Mouse (Mus musculus): Measurements from ENCODE around the gene Trabd. TPM values are rescaled to one million over a fixed set of nuclear protein-coding genes. Genes with fewer than 3 reads are reported as not detected.

Gene Trabd
- polyA plus RNA-seq, 1 experiment from 2014 or later: 49.3 TPM

DNA sequence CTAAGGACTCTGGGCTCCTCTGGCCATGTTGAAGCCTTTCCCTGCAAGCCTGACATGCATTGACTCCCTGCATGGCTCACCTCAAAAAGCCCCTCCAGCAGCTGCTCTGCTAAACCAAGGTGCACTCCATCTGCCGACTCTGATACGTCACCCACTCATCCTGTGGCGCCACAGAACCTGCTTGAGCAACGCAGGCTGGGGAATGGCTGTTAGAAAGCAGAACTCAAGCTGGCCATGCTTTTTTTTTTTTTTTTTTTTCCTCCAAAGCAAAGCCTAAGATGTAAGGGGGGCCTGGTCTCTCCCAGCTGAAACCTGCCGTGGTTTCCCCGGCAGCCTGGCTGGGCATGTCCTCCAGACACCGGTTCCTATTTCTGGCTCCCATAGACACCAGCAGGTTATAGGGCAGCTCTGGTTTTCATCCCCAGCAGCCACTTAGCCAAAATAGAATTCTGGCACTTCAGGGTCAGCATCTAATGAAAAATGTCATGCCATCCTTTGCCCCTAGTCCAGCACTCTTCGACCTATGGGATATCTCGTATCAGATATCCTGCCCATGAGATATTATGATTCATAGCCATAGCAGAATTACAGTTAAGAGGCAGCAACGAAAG is 826 bp upstream of the Trabd start:
- Histone ChIP-seq H3K9me3 (ENCODE audit: control insufficient read depth, low read length) (no peaks in the 10 kb centered on the region), H3K4me1 (ENCODE audit: control insufficient read depth, insufficient read depth, low read length) (peaks cover 20% of the 10 kb centered on the region), H3K9ac (ENCODE audit: low read depth, low read length) (no peak overlapping the region), H3K27me3 (ENCODE audit: control insufficient read depth, insufficient read depth, low read length) (0 out of 2 replicates have a peak, but pooled peaks cover 3% of the 10 kb centered on the region), H3K27ac (ENCODE audit: low read depth, low read length) (no peak overlapping the region), H3K4me2 (replicated peaks; ENCODE audit: low read depth, low read length) (no peak overlapping the region), H3K36me3 (ENCODE audit: control insufficient read depth, insufficient read depth, low read length) (no peaks in the 10 kb centered on the region), H3K4me3 (ENCODE audit: low read length) (no peak overlapping the region)
- 85% methylated on average over 10 of the region's 10 CpGs for WGBS
- ATAC-seq (ENCODE audit: low FRiP score, low TSS enrichment): no peak

- Histone ChIP-seq H3K4me2 (replicated peaks; ENCODE audit: low read depth, low read length) (peak overlapping the region; percentile 89), H3K9me3 (ENCODE audit: control insufficient read depth, low read length) (no peaks in the 10 kb centered on the region), H3K36me3 (ENCODE audit: control insufficient read depth, insufficient read depth, low read length) (peaks cover 4% of the 10 kb centered on the region; the same call in 1 of the 2 replicates), H3K27me3 (ENCODE audit: control insufficient read depth, insufficient read depth, low read length) (0 out of 2 replicates have a peak, but pooled peaks cover 3% of the 10 kb centered on the region), H3K4me3 (ENCODE audit: low read length) (peak overlapping the region; percentile 67), H3K9ac (ENCODE audit: low read depth, low read length) (peak overlapping the region; percentile 86), H3K4me1 (ENCODE audit: control insufficient read depth, insufficient read depth, low read length) (peaks cover 20% of the 10 kb centered on the region), H3K27ac (ENCODE audit: low read depth, low read length) (peak overlapping the region; percentile 80)
- under 1% methylated on average over 26 of the region's 59 CpGs for WGBS
- ATAC-seq (ENCODE audit: low FRiP score, low TSS enrichment): peak; percentile 94
These were observed 689 bp downstream of the Trabd start for GRCm38 (mm10) chr15:89075478-89076147.

- H3K27ac ChIP-seq (ENCODE audit: low read depth, low read length): peak overlapping the region; percentile 80
- H3K36me3 ChIP-seq (ENCODE audit: control insufficient read depth, insufficient read depth, low read length): peaks cover 4% of the 10 kb centered on the region; the same call in 1 of the 2 replicates
- peaks cover 20% of the 10 kb centered on the region for H3K4me1 ChIP-seq (ENCODE audit: control insufficient read depth, insufficient read depth, low read length)
- ATAC-seq (ENCODE audit: low FRiP score, low TSS enrichment): peak; percentile 67
- peak overlapping the region; percentile 67 for H3K4me3 ChIP-seq (ENCODE audit: low read length)
- 2% methylated on average over 15 of the region's 39 CpGs for WGBS
- H3K27me3 ChIP-seq (ENCODE audit: control insufficient read depth, insufficient read depth, low read length): 0 out of 2 replicates have a peak, but pooled peaks cover 3% of the 10 kb centered on the region
- H3K9me3 ChIP-seq (ENCODE audit: control insufficient read depth, low read length): no peaks in the 10 kb centered on the region
- peak overlapping the region; percentile 89 for H3K4me2 ChIP-seq (replicated peaks; ENCODE audit: low read depth, low read length)
- H3K9ac ChIP-seq (ENCODE audit: low read depth, low read length): peak overlapping the region; percentile 86
These were observed 1.3 kb downstream of the Trabd start for GRCm38 (mm10) chr15:89076156-89076731.

DNA sequence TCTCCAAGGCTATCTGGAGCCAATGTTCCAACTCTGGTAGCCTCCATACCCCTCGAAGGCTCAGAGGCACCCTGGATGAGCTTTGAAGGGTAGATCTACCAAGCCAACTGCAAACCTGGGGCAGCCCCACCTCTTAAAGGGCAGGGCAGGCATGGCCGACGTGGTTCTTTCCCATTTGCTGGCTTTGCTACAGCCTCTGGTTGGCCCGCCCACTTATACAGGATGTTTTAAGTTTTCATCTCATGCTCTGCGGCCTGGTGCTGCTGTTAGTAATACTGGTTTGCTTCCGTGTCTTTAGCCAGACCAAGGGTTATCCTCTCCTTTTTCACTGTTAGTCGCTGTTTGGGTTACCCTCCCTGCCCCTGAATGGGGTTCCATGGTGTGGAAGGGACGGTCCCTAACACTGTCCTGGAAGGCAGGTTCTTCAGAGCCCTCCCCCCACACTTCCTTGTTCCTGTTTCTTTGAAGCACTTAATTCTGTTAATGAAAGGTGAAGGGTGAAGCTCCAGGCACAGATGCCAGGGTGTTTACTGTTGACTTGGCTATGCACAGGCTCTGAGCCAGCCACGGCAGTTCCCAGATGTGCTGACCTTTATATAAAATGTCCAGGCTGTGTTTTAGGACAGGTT is 3.4 kb downstream of the Trabd start:
- Histone ChIP-seq H3K9me3 (ENCODE audit: control insufficient read depth, low read length) (no peaks in the 10 kb centered on the region), H3K4me3 (ENCODE audit: low read length) (no peak overlapping the region)

GRCm38 (mm10) chr15:89083906-89084305 is 9.0 kb downstream of the Trabd start:
- 83% methylated on average over 1 of the region's 1 CpGs for WGBS
- Histone ChIP-seq H3K9me3 (ENCODE audit: control insufficient read depth, low read length) (no peaks in the 10 kb centered on the region), H3K4me1 (ENCODE audit: control insufficient read depth, insufficient read depth, low read length) (no peaks in the 10 kb centered on the region), H3K4me2 (replicated peaks; ENCODE audit: low read depth, low read length) (no peak overlapping the region), H3K36me3 (ENCODE audit: control insufficient read depth, insufficient read depth, low read length) (peaks cover 50% of the 10 kb centered on the region), H3K27me3 (ENCODE audit: control insufficient read depth, insufficient read depth, low read length) (no peaks in the 10 kb centered on the region), H3K4me3 (ENCODE audit: low read length) (no peak overlapping the region), H3K9ac (ENCODE audit: low read depth, low read length) (no peak overlapping the region), H3K27ac (ENCODE audit: low read depth, low read length) (no peak overlapping the region)
- ATAC-seq (ENCODE audit: low FRiP score, low TSS enrichment): no peak

More for the DNA sequence above, 3.4 kb downstream of the Trabd start:
- H3K27ac ChIP-seq (ENCODE audit: low read depth, low read length): no peak overlapping the region
- no peaks in the 10 kb centered on the region for H3K27me3 ChIP-seq (ENCODE audit: control insufficient read depth, insufficient read depth, low read length)
- WGBS: 52% methylated on average over 9 of the region's 9 CpGs
- H3K9ac ChIP-seq (ENCODE audit: low read depth, low read length): no peak overlapping the region
- peaks cover 18% of the 10 kb centered on the region; the same call in 1 of the 2 replicates for H3K36me3 ChIP-seq (ENCODE audit: control insufficient read depth, insufficient read depth, low read length)
- ATAC-seq (ENCODE audit: low FRiP score, low TSS enrichment): no peak
- H3K4me1 ChIP-seq (ENCODE audit: control insufficient read depth, insufficient read depth, low read length): peaks cover 20% of the 10 kb centered on the region
- peak overlapping the region; percentile 0; the same call in 1 of the 2 replicates for H3K4me2 ChIP-seq (replicated peaks; ENCODE audit: low read depth, low read length)

GRCm38 (mm10) chr15:89084826-89085225 is 9.9 kb downstream of the Trabd start:
- Histone ChIP-seq H3K4me3 (ENCODE audit: low read length) (no peak overlapping the region), H3K36me3 (ENCODE audit: control insufficient read depth, insufficient read depth, low read length) (peaks cover 48% of the 10 kb centered on the region)
- WGBS: 94% methylated on average over 2 of the region's 2 CpGs

GRCm38 (mm10) chr15:89088607-89089247 is 13.8 kb downstream of the Trabd start, which contains the start of gene Selenoo:
Gene Selenoo, plus strand, starts transcription at chr15:89089084.
- Histone ChIP-seq H3K9me3 (ENCODE audit: control insufficient read depth, low read length) (no peaks in the 10 kb centered on the region), H3K9ac (ENCODE audit: low read depth, low read length) (peak within 1 kb of the TSS; percentile 95), H3K4me3 (ENCODE audit: low read length) (peak within 1 kb of the TSS; percentile 95), H3K4me1 (ENCODE audit: control insufficient read depth, insufficient read depth, low read length) (peaks cover 9% of the 10 kb centered on the region; the same call in 1 of the 2 replicates), H3K36me3 (ENCODE audit: control insufficient read depth, insufficient read depth, low read length) (peaks cover 46% of the 10 kb centered on the region), H3K4me2 (replicated peaks; ENCODE audit: low read depth, low read length) (peak within 1 kb of the TSS; percentile 80), H3K27me3 (ENCODE audit: control insufficient read depth, insufficient read depth, low read length) (no peaks in the 10 kb centered on the region), H3K27ac (ENCODE audit: low read depth, low read length) (peak within 1 kb of the TSS; percentile 74; the same call in 1 of the 2 replicates)
- ATAC-seq (ENCODE audit: low FRiP score, low TSS enrichment): peak; percentile 98
- WGBS: 2% methylated on average over 28 of the region's 38 CpGs

More at GRCm38 (mm10) chr15:89084826-89085225, 9.9 kb downstream of the Trabd start:
- Histone ChIP-seq H3K27ac (ENCODE audit: low read depth, low read length) (no peak overlapping the region), H3K4me1 (ENCODE audit: control insufficient read depth, insufficient read depth, low read length) (peaks cover under 1% of the 10 kb centered on the region; the same call in 1 of the 2 replicates), H3K9ac (ENCODE audit: low read depth, low read length) (no peak overlapping the region), H3K4me2 (replicated peaks; ENCODE audit: low read depth, low read length) (no peak overlapping the region), H3K27me3 (ENCODE audit: control insufficient read depth, insufficient read depth, low read length) (no peaks in the 10 kb centered on the region), H3K9me3 (ENCODE audit: control insufficient read depth, low read length) (no peaks in the 10 kb centered on the region)
- no peak for ATAC-seq (ENCODE audit: low FRiP score, low TSS enrichment)

- Histone ChIP-seq H3K9ac (ENCODE audit: low read depth, low read length) (peak overlapping the region; percentile 95), H3K4me2 (replicated peaks; ENCODE audit: low read depth, low read length) (peak overlapping the region; percentile 80), H3K27ac (ENCODE audit: low read depth, low read length) (peak overlapping the region; percentile 74; the same call in 1 of the 2 replicates), H3K9me3 (ENCODE audit: control insufficient read depth, low read length) (no peaks in the 10 kb centered on the region), H3K36me3 (ENCODE audit: control insufficient read depth, insufficient read depth, low read length) (peaks cover 47% of the 10 kb centered on the region), H3K27me3 (ENCODE audit: control insufficient read depth, insufficient read depth, low read length) (no peaks in the 10 kb centered on the region), H3K4me1 (ENCODE audit: control insufficient read depth, insufficient read depth, low read length) (peaks cover 9% of the 10 kb centered on the region; the same call in 1 of the 2 replicates), H3K4me3 (ENCODE audit: low read length) (peak overlapping the region; percentile 95)
- WGBS: 3% methylated on average over 63 of the region's 68 CpGs
- ATAC-seq (ENCODE audit: low FRiP score, low TSS enrichment): peak; percentile 64
These were observed 14.5 kb downstream of the Trabd start for GRCm38 (mm10) chr15:89089248-89090051.
